Mouse (Mus musculus): ENCODE results near the gene Sec14l1. TPM values are rescaled to one million over a fixed set of nuclear protein-coding genes. Genes with fewer than 3 reads are reported as not detected.

Sec14l1 gene
- polyA plus RNA-seq, 1 experiment from 2014 or later = 33.2 TPM

DNA sequence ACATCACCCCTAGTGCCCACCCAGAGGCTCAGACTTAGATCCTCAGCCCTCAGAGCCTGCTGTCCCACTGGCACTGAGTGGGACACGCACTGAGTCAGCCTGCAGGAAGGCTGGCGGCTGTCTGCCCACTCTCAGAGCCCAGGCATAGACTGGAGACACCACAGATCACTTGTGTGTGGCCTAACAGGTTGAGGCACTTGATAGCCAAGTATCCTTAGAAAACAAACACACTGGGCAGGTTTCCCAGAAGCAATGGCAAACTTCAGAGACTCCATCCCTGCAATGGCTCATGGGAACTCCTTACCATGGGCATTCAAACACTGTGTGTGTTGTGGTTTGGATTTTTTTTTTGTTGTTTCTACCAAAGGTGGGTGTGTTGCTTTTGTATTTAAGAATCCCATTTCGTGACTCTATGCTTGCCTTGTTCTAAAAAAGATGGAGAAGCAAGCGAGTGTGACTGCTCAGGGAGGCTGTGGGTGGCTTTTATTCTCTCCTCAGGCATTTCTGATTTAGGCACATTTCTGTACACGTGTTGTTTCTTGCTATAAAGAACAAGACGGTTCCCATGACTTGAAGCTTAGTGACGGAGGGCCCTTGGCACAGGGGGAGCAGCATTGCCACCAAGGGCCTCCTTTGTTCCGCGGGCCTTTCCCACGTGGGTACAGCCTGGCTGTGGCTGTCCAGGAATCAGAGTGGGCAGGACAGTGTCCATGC, 10.8 kb upstream of the Sec14l1 start:
- Histone ChIP-seq H3K36me3 (ENCODE audit: control insufficient read depth, insufficient read depth, low read length) (no peaks in the 10 kb centered on the region), H3K9me3 (ENCODE audit: control insufficient read depth, low read length) (no peaks in the 10 kb centered on the region), H3K4me3 (ENCODE audit: control insufficient read depth in 1 of 2, insufficient read depth in 1 of 2, low read depth in 1 of 2, low read length in 2 of 2) (no peak overlapping the region), H3K27me3 (ENCODE audit: control insufficient read depth, insufficient read depth, low read length) (no peaks in the 10 kb centered on the region), H3K9ac (ENCODE audit: low read length) (no peak overlapping the region), H3K4me2 (ENCODE audit: low read length) (no peak overlapping the region), H3K4me1 (ENCODE audit: control insufficient read depth in 2 of 2, insufficient read depth in 2 of 2, low read length in 2 of 2) (peaks cover 30 to 40% of the 10 kb centered on the region in 2 experiments), H3K27ac (replicated peaks in 1 of 2; ENCODE audit: control insufficient read depth in 1 of 2, insufficient read depth in 1 of 2, low read depth in 2 of 2, low read length in 2 of 2) (no peak overlapping the region)
- ATAC-seq (ENCODE audit: insufficient number of reproducible peaks, insufficient read depth, low FRiP score, low read depth) = no peak
- 85% methylated on average over 10 of the region's 10 CpGs for WGBS

DNA sequence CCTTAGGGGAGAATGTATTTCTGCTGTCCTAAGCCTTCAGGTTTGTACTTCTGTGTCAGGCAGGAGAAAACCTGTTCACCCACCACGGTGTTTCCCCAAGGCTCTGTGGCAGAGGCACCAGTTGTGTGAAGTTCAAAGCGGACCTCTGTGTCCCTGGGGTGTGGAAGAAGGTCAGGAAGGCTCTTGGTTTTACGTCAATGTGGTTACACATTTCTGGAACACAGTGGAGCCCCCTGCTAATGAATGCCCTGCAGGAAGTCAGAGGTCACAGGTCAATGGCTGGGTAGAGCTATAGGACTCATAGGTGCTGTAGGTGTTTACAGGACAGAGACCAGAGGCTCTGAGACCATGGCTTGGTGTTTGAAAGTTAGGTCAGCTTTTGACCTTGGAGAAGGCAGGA, 9.7 kb upstream of the Sec14l1 start:
- no peak overlapping the region for H3K4me3 ChIP-seq (ENCODE audit: control insufficient read depth in 1 of 2, insufficient read depth in 1 of 2, low read depth in 1 of 2, low read length in 2 of 2)
- WGBS = 83% methylated on average over 3 of the region's 3 CpGs
- no peak overlapping the region for H3K4me2 ChIP-seq (ENCODE audit: low read length)
- no peaks in the 10 kb centered on the region for H3K36me3 ChIP-seq (ENCODE audit: control insufficient read depth, insufficient read depth, low read length)
- H3K9ac ChIP-seq (ENCODE audit: low read length) = no peak overlapping the region
- H3K9me3 ChIP-seq (ENCODE audit: control insufficient read depth, low read length) = no peaks in the 10 kb centered on the region
- H3K4me1 ChIP-seq (ENCODE audit: control insufficient read depth in 2 of 2, insufficient read depth in 2 of 2, low read length in 2 of 2) = peaks cover 34 to 42% of the 10 kb centered on the region in 2 experiments
- H3K27ac ChIP-seq (replicated peaks in 1 of 2; ENCODE audit: control insufficient read depth in 1 of 2, insufficient read depth in 1 of 2, low read depth in 2 of 2, low read length in 2 of 2) = no peak overlapping the region
- ATAC-seq (ENCODE audit: insufficient number of reproducible peaks, insufficient read depth, low FRiP score, low read depth) = no peak
- H3K27me3 ChIP-seq (ENCODE audit: control insufficient read depth, insufficient read depth, low read length) = no peaks in the 10 kb centered on the region

DNA sequence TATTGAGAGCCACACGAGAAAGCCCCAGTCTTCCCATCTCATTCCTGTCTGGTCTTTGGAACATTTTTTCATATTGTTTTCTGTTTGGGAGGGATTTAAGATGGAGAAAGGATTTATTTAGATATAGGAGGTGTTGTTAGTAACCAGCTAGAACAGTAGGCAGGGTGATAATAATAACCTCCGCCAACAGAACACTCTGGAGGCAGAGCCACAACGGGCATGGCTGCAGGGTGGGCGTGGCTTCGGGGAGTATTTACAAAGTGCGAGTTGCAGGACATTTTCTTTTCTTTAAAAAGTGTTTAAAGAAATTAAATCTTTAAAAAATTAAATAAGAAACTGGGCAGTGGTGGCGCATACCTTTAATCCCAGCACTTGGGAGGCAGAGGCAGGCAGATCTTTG, 9.1 kb upstream of the Sec14l1 start:
- H3K27ac ChIP-seq (replicated peaks in 1 of 2; ENCODE audit: control insufficient read depth in 1 of 2, insufficient read depth in 1 of 2, low read depth in 2 of 2, low read length in 2 of 2) = no peak overlapping the region
- H3K36me3 ChIP-seq (ENCODE audit: control insufficient read depth, insufficient read depth, low read length) = no peaks in the 10 kb centered on the region
- H3K27me3 ChIP-seq (ENCODE audit: control insufficient read depth, insufficient read depth, low read length) = no peaks in the 10 kb centered on the region
- H3K4me1 ChIP-seq (ENCODE audit: control insufficient read depth in 2 of 2, insufficient read depth in 2 of 2, low read length in 2 of 2) = peaks cover 34 to 42% of the 10 kb centered on the region in 2 experiments
- H3K9me3 ChIP-seq (ENCODE audit: control insufficient read depth, low read length) = no peaks in the 10 kb centered on the region
- no peak overlapping the region for H3K4me2 ChIP-seq (ENCODE audit: low read length)
- no peak overlapping the region for H3K4me3 ChIP-seq (ENCODE audit: control insufficient read depth in 1 of 2, insufficient read depth in 1 of 2, low read depth in 1 of 2, low read length in 2 of 2)
- WGBS = 83% methylated on average over 7 of the region's 7 CpGs
- no peak for ATAC-seq (ENCODE audit: insufficient number of reproducible peaks, insufficient read depth, low FRiP score, low read depth)
- no peak overlapping the region for H3K9ac ChIP-seq (ENCODE audit: low read length)

DNA sequence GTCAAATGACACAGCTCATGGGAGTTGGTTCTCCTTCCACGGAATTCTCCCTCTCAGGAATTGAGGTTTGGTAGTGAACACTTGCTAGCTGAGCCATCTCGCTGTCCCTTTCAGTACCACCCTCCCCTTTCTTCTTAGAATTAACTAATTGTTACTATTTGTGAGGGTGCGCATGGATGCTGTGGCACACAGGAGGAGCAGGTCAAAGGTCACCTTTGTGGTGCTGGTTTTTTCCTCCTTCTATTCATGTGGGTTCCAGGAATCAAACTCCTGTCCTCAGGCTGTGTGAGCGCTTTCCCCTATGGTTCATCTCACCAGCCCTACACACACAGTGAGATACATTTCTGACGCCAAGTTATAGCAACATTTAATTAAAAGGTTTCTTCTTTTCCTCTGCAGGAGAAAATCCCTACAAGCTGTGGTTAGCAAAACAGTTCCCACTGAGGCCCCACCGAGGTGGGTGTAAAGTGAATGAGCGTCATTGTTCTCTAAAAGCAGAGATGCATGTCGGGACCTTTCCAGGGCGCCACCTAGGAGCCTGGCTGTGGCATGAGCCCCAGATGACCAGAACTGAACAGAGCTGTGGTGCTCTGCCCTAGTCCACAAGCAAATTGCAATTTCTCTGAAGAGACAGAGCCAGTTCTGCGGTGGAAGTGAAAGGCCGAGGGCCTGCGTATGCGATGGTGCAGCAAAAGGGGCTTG, 8.2 kb upstream of the Sec14l1 start:
- Histone ChIP-seq H3K4me3 (ENCODE audit: control insufficient read depth in 1 of 2, insufficient read depth in 1 of 2, low read depth in 1 of 2, low read length in 2 of 2) (no peak overlapping the region), H3K27me3 (ENCODE audit: control insufficient read depth, insufficient read depth, low read length) (no peaks in the 10 kb centered on the region), H3K9me3 (ENCODE audit: control insufficient read depth, low read length) (no peaks in the 10 kb centered on the region), H3K9ac (ENCODE audit: low read length) (no peak overlapping the region), H3K36me3 (ENCODE audit: control insufficient read depth, insufficient read depth, low read length) (no peaks in the 10 kb centered on the region), H3K27ac (replicated peaks in 1 of 2; ENCODE audit: control insufficient read depth in 1 of 2, insufficient read depth in 1 of 2, low read depth in 2 of 2, low read length in 2 of 2) (no peak overlapping the region), H3K4me2 (ENCODE audit: low read length) (no peak overlapping the region), H3K4me1 (ENCODE audit: control insufficient read depth in 2 of 2, insufficient read depth in 2 of 2, low read length in 2 of 2) (peaks cover 27 to 35% of the 10 kb centered on the region in 2 experiments)
- 61% methylated on average over 13 of the region's 13 CpGs for WGBS
- no peak for ATAC-seq (ENCODE audit: insufficient number of reproducible peaks, insufficient read depth, low FRiP score, low read depth)

DNA sequence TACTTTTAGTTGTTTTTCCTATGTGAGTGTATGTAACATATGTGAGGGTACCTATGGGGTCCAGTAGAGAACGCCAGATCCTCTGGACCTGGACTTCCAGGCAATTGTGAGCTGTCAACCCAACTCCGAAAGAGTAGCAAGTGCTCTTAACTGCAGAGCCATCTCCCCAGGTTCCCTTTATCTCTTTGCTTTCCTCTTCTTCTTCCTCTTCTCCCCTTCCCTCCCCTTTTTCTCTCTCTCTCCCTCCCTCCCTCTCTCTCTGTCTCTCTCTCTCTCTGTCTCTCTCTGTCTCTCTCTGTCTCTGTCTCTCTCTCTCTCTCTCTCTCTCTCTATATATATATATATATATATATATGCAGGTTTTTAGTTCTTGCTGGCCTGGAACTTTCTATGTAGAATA, 7.1 kb upstream of the Sec14l1 start:
- H3K4me3 ChIP-seq (ENCODE audit: control insufficient read depth in 1 of 2, insufficient read depth in 1 of 2, low read depth in 1 of 2, low read length in 2 of 2) = no peak overlapping the region
- WGBS = 83% methylated on average over 2 of the region's 2 CpGs
- ATAC-seq (ENCODE audit: insufficient number of reproducible peaks, insufficient read depth, low FRiP score, low read depth) = no peak
- H3K36me3 ChIP-seq (ENCODE audit: control insufficient read depth, insufficient read depth, low read length) = no peaks in the 10 kb centered on the region
- no peak overlapping the region for H3K27ac ChIP-seq (replicated peaks in 1 of 2; ENCODE audit: control insufficient read depth in 1 of 2, insufficient read depth in 1 of 2, low read depth in 2 of 2, low read length in 2 of 2)
- H3K9ac ChIP-seq (ENCODE audit: low read length) = no peak overlapping the region
- H3K27me3 ChIP-seq (ENCODE audit: control insufficient read depth, insufficient read depth, low read length) = no peaks in the 10 kb centered on the region
- peaks cover 17 to 28% of the 10 kb centered on the region in 2 experiments for H3K4me1 ChIP-seq (ENCODE audit: control insufficient read depth in 2 of 2, insufficient read depth in 2 of 2, low read length in 2 of 2)
- H3K4me2 ChIP-seq (ENCODE audit: low read length) = no peak overlapping the region
- no peaks in the 10 kb centered on the region for H3K9me3 ChIP-seq (ENCODE audit: control insufficient read depth, low read length)

DNA sequence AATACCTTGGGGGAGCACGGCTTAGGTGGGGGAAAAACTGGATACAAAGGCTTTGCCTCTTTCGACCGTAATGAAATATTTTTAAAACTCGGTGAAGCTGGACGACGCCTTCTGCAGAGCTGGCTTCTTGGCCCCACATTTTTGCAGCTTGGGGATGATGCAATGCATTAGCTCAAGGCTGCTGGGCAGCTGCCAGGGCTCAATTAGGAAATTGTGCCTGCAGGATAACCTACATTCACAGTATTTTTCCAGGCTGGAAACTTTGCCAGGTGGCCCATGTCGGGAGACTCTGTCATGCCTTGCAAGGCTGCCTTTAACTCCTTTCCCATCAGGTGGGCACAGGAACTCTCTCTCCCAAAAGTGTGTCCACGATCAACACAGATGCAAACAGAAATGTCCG, 6.4 kb upstream of the Sec14l1 start:
- WGBS = 38% methylated on average over 9 of the region's 9 CpGs
- Histone ChIP-seq H3K9me3 (ENCODE audit: control insufficient read depth, low read length) (0 out of 2 replicates have a peak, but pooled peaks cover 3% of the 10 kb centered on the region), H3K36me3 (ENCODE audit: control insufficient read depth, insufficient read depth, low read length) (no peaks in the 10 kb centered on the region), H3K9ac (ENCODE audit: low read length) (peak overlapping the region; percentile 35; the same call in 1 of the 2 replicates), H3K4me3 (ENCODE audit: control insufficient read depth in 1 of 2, insufficient read depth in 1 of 2, low read depth in 1 of 2, low read length in 2 of 2) (no peak overlapping the region), H3K27ac (replicated peaks in 1 of 2; ENCODE audit: control insufficient read depth in 1 of 2, insufficient read depth in 1 of 2, low read depth in 2 of 2, low read length in 2 of 2) (peak overlapping the region; percentile 64 to 75), H3K27me3 (ENCODE audit: control insufficient read depth, insufficient read depth, low read length) (no peaks in the 10 kb centered on the region), H3K4me2 (ENCODE audit: low read length) (0 out of 2 replicates have a peak overlapping the region, but pooled peaks have one; percentile 14), H3K4me1 (ENCODE audit: control insufficient read depth in 2 of 2, insufficient read depth in 2 of 2, low read length in 2 of 2) (peaks cover 15 to 30% of the 10 kb centered on the region in 2 experiments)
- 0 out of 2 replicates have a peak, but pooled peaks have one; percentile 36 for ATAC-seq (ENCODE audit: insufficient number of reproducible peaks, insufficient read depth, low FRiP score, low read depth)

DNA sequence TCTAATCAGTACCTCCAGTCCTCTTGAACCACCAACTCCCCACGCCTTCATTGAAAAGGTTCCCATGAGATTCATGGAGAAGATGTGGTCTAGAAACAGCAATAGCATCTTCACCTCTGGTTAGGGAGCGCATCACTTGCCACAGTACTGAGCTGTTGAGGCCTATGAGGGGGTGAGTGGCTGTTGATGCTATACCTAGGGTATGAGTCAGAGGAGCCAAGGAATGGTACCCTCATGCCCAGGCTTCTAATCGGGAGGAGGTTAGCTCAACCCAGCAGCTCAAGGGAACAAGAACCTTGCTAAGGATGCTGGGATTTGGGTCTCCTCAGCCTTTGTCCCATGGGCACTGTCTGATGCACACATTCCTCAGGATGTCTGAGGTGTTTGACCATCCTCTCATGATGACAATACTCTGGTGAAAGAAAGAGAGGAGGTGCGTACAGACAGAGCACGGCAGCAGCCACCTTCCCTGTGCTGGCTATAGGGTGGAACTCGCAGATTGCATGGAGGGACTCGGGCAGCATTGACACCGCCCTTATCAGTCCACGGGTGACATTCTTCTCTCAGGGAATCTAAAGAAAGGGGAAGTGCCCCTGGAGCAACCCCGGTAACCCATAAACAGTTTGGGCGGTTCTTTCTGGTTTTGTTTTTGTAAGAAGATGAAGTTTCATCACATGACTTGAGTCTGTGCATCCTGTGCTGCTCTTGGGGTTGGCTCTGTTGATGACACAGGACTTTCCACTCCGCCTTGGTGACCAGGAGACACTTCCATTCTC, 5.6 kb upstream of the Sec14l1 start:
- Histone ChIP-seq H3K4me1 (ENCODE audit: control insufficient read depth in 2 of 2, insufficient read depth in 2 of 2, low read length in 2 of 2) (peaks cover 19 to 34% of the 10 kb centered on the region in 2 experiments), H3K27me3 (ENCODE audit: control insufficient read depth, insufficient read depth, low read length) (no peaks in the 10 kb centered on the region), H3K4me3 (ENCODE audit: control insufficient read depth in 1 of 2, insufficient read depth in 1 of 2, low read depth in 1 of 2, low read length in 2 of 2) (no peak overlapping the region), H3K4me2 (ENCODE audit: low read length) (no peak overlapping the region), H3K9me3 (ENCODE audit: control insufficient read depth, low read length) (0 out of 2 replicates have a peak, but pooled peaks cover 3% of the 10 kb centered on the region), H3K27ac (replicated peaks in 1 of 2; ENCODE audit: control insufficient read depth in 1 of 2, insufficient read depth in 1 of 2, low read depth in 2 of 2, low read length in 2 of 2) (peak overlapping the region; percentile 40 to 64), H3K36me3 (ENCODE audit: control insufficient read depth, insufficient read depth, low read length) (no peaks in the 10 kb centered on the region), H3K9ac (ENCODE audit: low read length) (peak overlapping the region; percentile 35; the same call in 1 of the 2 replicates)
- 56% methylated on average over 12 of the region's 12 CpGs for WGBS
- ATAC-seq (ENCODE audit: insufficient number of reproducible peaks, insufficient read depth, low FRiP score, low read depth) = no peak

Data from heart, embryonic 14.5 days (tissue).